Mouse (Mus musculus) hindbrain, embryonic 11.5 days (tissue): ENCODE measurements around the gene Adamts3. TPM values are rescaled to one million over a fixed set of nuclear protein-coding genes. Genes with fewer than 3 reads are reported as not detected.

Source experiments
- ATAC-seq: fragments of 200-750 bp; cut with Nextera tagmentation; 2 replicates; pipeline ENCODE4 v1.8.0; 2017; ENCODE audit warnings: mild to moderate bottlenecking, moderate TSS enrichment, moderate library complexity; ENCODE audit not compliant: low FRiP score
- DNase-seq: peaks from one replicate; pipeline ENCODE4 v3.0.0-alpha.2; 2015; ENCODE audit warnings: low spot score
- H3K27ac ChIP-seq: fragments of 300-500 bp; sonication (generic); 2 replicates; pipeline ENCODE4 v1.5.1; 2014; ENCODE audit warnings: mild to moderate bottlenecking, low read depth, low read length
- H3K27me3 ChIP-seq: fragments of 300-500 bp; sonication (generic); 2 replicates; pipeline ENCODE4 v1.6.1; 2014; ENCODE audit warnings: mild to moderate bottlenecking, low read length, moderate library complexity, mixed read lengths; ENCODE audit not compliant: control insufficient read depth, insufficient read depth
- H3K36me3 ChIP-seq: fragments of 300-500 bp; sonication (generic); 2 replicates; pipeline ENCODE4 v1.6.1; 2014; ENCODE audit warnings: mild to moderate bottlenecking, low read length, moderate library complexity, mixed read lengths; ENCODE audit not compliant: control insufficient read depth, insufficient read depth
- H3K4me1 ChIP-seq: fragments of 300-500 bp; sonication (generic); replicated peaks from 2 replicates; pipeline ENCODE4 v1.6.1; 2014; ENCODE audit warnings: low read length, mixed read lengths; ENCODE audit not compliant: control insufficient read depth, insufficient read depth
- H3K4me2 ChIP-seq: fragments of 300-500 bp; sonication (generic); replicated peaks from 2 replicates; pipeline ENCODE4 v1.6.1; 2014; ENCODE audit warnings: mild to moderate bottlenecking, low read depth, low read length
- H3K4me3 ChIP-seq: fragments of 300-500 bp; sonication (generic); 2 replicates; pipeline ENCODE4 v1.5.1; 2014; ENCODE audit warnings: low read depth, low read length
- H3K9ac ChIP-seq: fragments of 300-500 bp; sonication (generic); 2 replicates; pipeline ENCODE4 v1.6.1; 2014; ENCODE audit warnings: low read depth, low read length
- H3K9me3 ChIP-seq: fragments of 300-500 bp; sonication (generic); 2 replicates; pipeline ENCODE4 v1.6.1; 2016; ENCODE audit warnings: low read length; ENCODE audit not compliant: control insufficient read depth
- WGBS: fragments of 180-500 bp; shearing (Covaris S2); extraction: QIAGEN DNeasy Blood & Tissue Kit; methylation state at CpG from one replicate; pipeline ENCODE4 v1.1.7; 2014; 5-methylcytosine and 5-hydroxymethylcytosine counted together
- polyA plus RNA-seq: library from polyadenylated mRNA; unstranded; fragments of >200 nt; fragmentation: Nextera tagmentation; extraction: Ambion mirVana; gene quantifications from 2 replicates; pipeline ENCODE4 v1.2.1, GENCODE M21; 2014

Adamts3 gene
- polyA plus RNA-seq, 1 experiment from 2014 or later = 4.2 TPM

DNA sequence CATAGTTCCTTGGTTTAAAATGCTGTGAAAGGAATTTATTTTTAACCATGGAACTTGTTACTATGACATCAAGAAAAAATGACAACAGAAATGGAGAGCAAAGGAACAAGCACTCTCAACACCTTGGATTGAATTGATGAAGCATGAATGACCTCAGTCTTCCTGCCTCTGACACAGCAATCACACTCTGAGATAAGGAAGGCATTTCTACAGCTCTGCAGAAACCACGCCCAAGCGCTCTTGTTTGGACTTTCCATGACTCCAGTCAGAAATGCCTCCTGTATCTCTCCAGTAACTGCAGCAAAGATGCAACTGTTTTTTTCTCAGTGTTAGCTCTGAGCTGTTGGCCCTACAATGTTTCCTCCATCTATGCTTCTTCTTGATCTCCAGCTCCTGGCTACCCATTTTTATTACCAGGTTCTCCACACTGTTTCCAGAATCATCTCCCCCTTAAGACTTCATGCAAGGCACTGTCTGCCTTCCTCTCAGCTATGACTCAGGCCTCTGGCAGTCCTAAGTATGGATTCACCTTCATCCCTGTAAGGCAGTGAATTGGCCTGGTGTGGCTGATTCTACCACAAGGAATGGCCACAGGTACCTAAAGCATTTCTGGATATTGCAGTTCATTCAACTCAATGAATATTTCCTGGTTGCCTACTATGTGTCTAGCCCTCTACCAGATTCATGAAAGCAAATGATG lies 134.8 kb downstream of the Adamts3 start:
- H3K4me1 ChIP-seq = no peaks in the 10 kb centered on the region
- no peak overlapping the region for H3K4me3 ChIP-seq
- no peak overlapping the region for H3K4me2 ChIP-seq
- H3K9me3 ChIP-seq = 0 out of 2 replicates have a peak, but pooled peaks cover 3% of the 10 kb centered on the region
- ATAC-seq = no peak
- H3K36me3 ChIP-seq = no peaks in the 10 kb centered on the region
- H3K27me3 ChIP-seq = no peaks in the 10 kb centered on the region
- no peak for DNase-seq
- 85% methylated on average over 2 of the region's 2 CpGs for WGBS
- H3K27ac ChIP-seq = no peak overlapping the region
- H3K9ac ChIP-seq = no peak overlapping the region

DNA sequence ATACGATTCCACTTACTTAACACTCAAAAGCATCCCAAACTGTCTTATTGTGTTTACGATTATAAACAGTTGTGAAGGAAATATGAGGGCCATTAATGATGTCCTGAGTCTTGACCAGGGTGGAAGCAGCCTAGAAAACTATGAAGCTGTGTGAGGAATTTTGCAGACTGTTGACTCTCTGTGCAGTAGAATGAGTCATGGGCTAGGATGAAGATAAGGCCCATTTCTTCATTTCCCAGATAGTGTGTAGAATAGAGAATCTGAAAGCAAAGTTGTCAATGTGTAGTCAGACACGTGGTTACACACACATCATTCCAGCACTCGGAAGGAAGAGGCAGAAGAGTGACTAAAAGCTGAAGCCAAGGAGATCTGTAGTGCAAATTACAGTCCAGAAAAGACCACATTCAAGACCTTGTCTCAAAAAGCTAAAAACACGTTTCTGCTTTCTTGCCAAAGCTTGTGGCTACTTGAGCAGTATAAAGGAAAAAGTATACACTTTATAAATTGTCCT lies 135.9 kb downstream of the Adamts3 start:
- ATAC-seq (no peak), DNase-seq (no peak)
- H3K36me3 ChIP-seq = no peaks in the 10 kb centered on the region
- no peak overlapping the region for H3K4me3 ChIP-seq
- no peak overlapping the region for H3K4me2 ChIP-seq
- no peak overlapping the region for H3K9ac ChIP-seq
- WGBS = 84% methylated on average over 5 of the region's 5 CpGs
- H3K9me3 ChIP-seq = 0 out of 2 replicates have a peak, but pooled peaks cover 3% of the 10 kb centered on the region
- H3K27ac ChIP-seq = no peak overlapping the region
- H3K27me3 ChIP-seq = no peaks in the 10 kb centered on the region
- no peaks in the 10 kb centered on the region for H3K4me1 ChIP-seq

DNA sequence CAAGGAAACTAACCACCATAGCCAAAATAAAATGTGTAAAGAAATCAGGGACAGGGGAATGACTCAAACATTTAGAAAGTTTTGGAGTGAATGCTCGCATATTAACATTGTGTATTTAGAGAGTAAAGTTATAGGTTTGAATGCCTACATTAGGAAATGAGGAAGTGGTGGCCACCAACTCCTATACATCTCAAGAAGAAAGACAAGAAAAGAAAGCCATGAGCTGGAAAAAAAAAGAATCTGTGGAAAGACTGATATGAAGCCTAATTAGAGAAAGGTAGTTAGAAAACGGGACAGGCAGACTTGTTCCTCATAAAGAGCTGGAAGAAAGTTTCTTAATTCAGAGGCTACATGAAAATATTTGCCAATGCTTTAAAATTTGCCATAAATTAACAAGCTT lies 138.0 kb downstream of the Adamts3 start:
- ATAC-seq (no peak), DNase-seq (no peak)
- no peaks in the 10 kb centered on the region for H3K36me3 ChIP-seq
- WGBS = 89% methylated on average over 2 of the region's 2 CpGs
- H3K9ac ChIP-seq = no peak overlapping the region
- no peak overlapping the region for H3K27ac ChIP-seq
- H3K4me1 ChIP-seq = no peaks in the 10 kb centered on the region
- H3K4me2 ChIP-seq = no peak overlapping the region
- H3K9me3 ChIP-seq = no peaks in the 10 kb centered on the region
- no peaks in the 10 kb centered on the region for H3K27me3 ChIP-seq
- H3K4me3 ChIP-seq = no peak overlapping the region

DNA sequence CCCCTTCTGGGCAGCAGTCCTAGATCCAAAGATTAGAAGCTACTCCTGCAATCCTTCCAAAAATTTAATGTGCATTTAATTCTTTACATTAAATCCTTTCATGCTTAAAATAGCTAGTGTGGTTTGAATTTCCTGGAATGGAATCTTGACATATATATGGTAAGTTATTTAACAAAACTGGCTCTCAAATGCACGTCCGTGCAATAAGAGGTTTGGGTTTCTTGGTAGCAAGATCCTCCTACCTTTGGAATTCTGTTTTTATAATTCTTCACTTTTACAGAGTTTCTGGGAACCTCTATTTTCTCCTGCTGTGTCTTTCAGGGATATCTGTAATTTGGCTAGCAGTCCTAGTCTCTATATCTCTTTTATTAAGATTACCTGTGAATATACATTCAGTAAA lies 148.4 kb downstream of the Adamts3 start:
- H3K4me2 ChIP-seq = no peak overlapping the region
- H3K36me3 ChIP-seq = no peaks in the 10 kb centered on the region
- H3K9ac ChIP-seq = no peak overlapping the region
- no peak overlapping the region for H3K27ac ChIP-seq
- 94% methylated on average over 2 of the region's 2 CpGs for WGBS
- no peak overlapping the region for H3K4me3 ChIP-seq
- H3K9me3 ChIP-seq = no peaks in the 10 kb centered on the region
- no peak for ATAC-seq
- H3K4me1 ChIP-seq = no peaks in the 10 kb centered on the region
- no peaks in the 10 kb centered on the region for H3K27me3 ChIP-seq
- no peak for DNase-seq

DNA sequence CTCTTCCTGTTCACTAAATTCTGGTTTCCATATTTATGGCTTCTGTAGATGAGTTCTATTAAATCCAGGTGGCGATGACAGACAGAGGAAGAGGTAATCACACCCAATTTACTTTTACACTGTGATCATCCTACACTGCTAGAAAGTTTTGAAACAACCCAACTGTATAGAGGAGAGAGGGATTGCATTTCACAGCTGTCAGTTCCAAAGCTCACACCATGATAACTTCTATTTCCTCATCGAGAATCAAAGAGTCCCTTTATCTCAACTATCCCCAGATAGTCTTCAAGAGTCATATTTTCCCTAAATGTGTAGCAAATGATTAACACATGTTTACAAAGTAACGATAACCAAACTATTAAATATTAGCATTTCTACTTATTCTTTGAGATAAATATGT lies 152.7 kb downstream of the Adamts3 start:
- WGBS = 91% methylated on average over 3 of the region's 3 CpGs
- H3K4me1 ChIP-seq = no peaks in the 10 kb centered on the region
- no peak for DNase-seq
- H3K4me2 ChIP-seq = no peak overlapping the region
- no peaks in the 10 kb centered on the region for H3K36me3 ChIP-seq
- H3K27ac ChIP-seq = no peak overlapping the region
- ATAC-seq = no peak
- H3K27me3 ChIP-seq = no peaks in the 10 kb centered on the region
- no peak overlapping the region for H3K4me3 ChIP-seq
- no peaks in the 10 kb centered on the region for H3K9me3 ChIP-seq
- H3K9ac ChIP-seq = no peak overlapping the region

DNA sequence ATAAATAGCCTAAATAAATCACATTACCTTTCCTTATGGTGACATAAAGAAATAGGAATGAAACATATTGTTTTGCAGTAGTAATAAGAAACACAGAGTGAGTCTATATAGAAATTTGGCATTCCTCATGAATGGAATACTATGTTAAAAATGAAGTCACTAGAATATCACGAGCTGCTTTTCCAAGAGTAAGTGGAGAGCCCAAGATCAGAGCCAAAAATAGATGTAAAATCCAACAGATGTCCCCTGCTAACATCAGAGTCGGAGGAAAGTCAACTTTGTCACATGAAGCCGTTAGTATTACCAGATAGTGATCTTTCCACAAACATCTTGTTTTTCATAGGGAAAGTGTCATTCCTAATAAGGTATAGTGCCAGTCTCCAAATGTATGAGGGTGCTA lies 155.0 kb downstream of the Adamts3 start:
- Histone ChIP-seq H3K27ac (no peak overlapping the region), H3K4me3 (no peak overlapping the region), H3K27me3 (no peaks in the 10 kb centered on the region), H3K4me2 (no peak overlapping the region), H3K36me3 (no peaks in the 10 kb centered on the region), H3K4me1 (no peaks in the 10 kb centered on the region), H3K9me3 (no peaks in the 10 kb centered on the region), H3K9ac (no peak overlapping the region)
- WGBS = 82% methylated on average over 3 of the region's 3 CpGs
- ATAC-seq (no peak), DNase-seq (no peak)

DNA sequence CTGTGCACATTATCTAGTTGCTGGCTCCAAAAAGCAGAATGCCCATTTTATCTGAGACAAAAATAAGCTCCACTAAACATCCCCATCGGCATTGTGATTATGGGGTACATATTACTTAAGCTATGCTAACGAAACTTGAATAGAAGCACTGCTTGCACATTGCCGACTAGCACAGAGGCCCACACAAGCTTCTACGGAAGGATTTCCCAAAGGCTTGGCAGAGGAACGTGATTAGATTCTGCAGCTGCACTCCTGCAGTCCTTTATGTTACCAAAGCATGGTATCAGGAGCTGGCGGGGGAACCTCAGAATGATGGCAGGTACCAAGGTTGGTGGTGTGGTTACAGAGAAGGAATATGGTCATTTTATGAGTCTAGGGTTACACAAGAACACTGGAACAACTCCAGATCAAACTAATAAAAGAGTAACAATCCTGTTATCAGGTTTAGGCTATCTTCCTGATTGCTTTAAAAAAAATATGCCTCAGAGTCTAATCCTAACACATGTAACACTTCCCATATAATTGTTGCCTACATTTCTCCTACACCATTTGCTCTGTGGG lies 155.6 kb downstream of the Adamts3 start:
- Histone ChIP-seq H3K4me3 (no peak overlapping the region), H3K27ac (no peak overlapping the region), H3K4me1 (no peaks in the 10 kb centered on the region), H3K4me2 (no peak overlapping the region), H3K27me3 (no peaks in the 10 kb centered on the region), H3K9me3 (no peaks in the 10 kb centered on the region), H3K9ac (no peak overlapping the region), H3K36me3 (no peaks in the 10 kb centered on the region)
- WGBS = 84% methylated on average over 6 of the region's 6 CpGs
- ATAC-seq (no peak), DNase-seq (no peak)

DNA sequence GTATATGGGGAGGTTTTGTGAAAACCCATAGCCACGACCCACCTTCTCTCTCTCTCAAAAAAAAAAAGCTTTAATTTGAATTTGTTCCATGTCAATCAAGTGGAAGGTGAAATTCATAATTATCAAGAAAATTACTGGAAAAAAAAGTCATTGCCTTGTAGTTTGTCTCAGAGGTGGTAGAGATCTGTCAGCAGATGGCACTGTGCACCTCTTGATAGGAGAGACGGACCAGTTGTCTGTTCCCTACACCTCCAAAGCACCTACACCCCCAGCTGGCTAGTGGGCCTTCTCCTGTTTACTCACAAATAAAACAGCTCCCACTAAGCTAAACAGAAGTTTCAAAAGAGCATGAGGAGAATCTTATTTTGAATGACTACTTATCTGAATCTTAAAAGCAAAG lies 168.6 kb downstream of the Adamts3 start:
- no peaks in the 10 kb centered on the region for H3K4me1 ChIP-seq
- no peak overlapping the region for H3K4me2 ChIP-seq
- ATAC-seq (no peak), DNase-seq (peak; percentile 8)
- no peak overlapping the region for H3K4me3 ChIP-seq
- H3K27ac ChIP-seq = no peak overlapping the region
- H3K36me3 ChIP-seq = no peaks in the 10 kb centered on the region
- no peaks in the 10 kb centered on the region for H3K9me3 ChIP-seq
- no peaks in the 10 kb centered on the region for H3K27me3 ChIP-seq
- H3K9ac ChIP-seq = no peak overlapping the region
- 64% methylated on average over 2 of the region's 2 CpGs for WGBS
